Mouse (Mus musculus) gastrocnemius, postnatal 10 days (tissue): Measurements from ENCODE around the gene Eqtn. TPM values are rescaled to one million over a fixed set of nuclear protein-coding genes. Genes with fewer than 3 reads are reported as not detected.

Experiments used
- DNase-seq: peaks from one replicate; pipeline ENCODE4 v3.0.0; 2021; ENCODE audit warnings: mixed read lengths
- long read RNA-seq, 2 experiments: library from polyadenylated mRNA; stranded (forward); transcript quantifications; one replicate each; pipeline ENCODE4 v2.0.0; 2021
- total RNA-seq, 2 experiments: library from RNA; stranded (reverse); gene quantifications; 2 replicates each; pipeline ENCODE4 v1.2.3; 2021

The Eqtn gene
- under 1 TPM; 0.40 to 0.75 TPM for total RNA-seq
- long read RNA-seq, experiment 1 = 0 reads
- long read RNA-seq, experiment 2 = 0 reads

- no peak for DNase-seq
These were observed at the start of gene Eqtn for GRCm38 (mm10) chr4:94928743-94929142. Eqtn (minus strand) TSS chr4:94928843.

GRCm38 (mm10) chr4:94973321-94973720, 44.7 kb upstream of the Eqtn start:
- no peak for DNase-seq

- DNase-seq = no peak
These were observed 24.1 kb upstream of the Eqtn start for GRCm38 (mm10) chr4:94952773-94953172.

- no peak for DNase-seq
These were observed 12.7 kb upstream of the Eqtn start for GRCm38 (mm10) chr4:94941221-94941855.

GRCm38 (mm10) chr4:94901780-94902179, 26.9 kb downstream of the Eqtn start:
- no peak for DNase-seq

- DNase-seq = no peak
These were observed 27.9 kb downstream of the Eqtn start for GRCm38 (mm10) chr4:94900744-94901143.

Other genes with a start within 250 kb of the Eqtn start
- gene Tek, start 189.6 kb downstream of the Eqtn start, total RNA-seq = 10 to 100 TPM; 24.3 to 30.9 TPM
- 10 to 100 TPM; 11.8 to 14.2 TPM for gene Mysm1, start 50.3 kb upstream of the Eqtn start, total RNA-seq
- gene Jun, start 123.4 kb upstream of the Eqtn start, total RNA-seq = 100 to 1,000 TPM in 1 of 2 experiments, 10 to 100 TPM in 1; 31.5 to 100 TPM